Mouse (Mus musculus): ENCODE measurements around the gene Mdc1.

Mdc1 gene

DNA sequence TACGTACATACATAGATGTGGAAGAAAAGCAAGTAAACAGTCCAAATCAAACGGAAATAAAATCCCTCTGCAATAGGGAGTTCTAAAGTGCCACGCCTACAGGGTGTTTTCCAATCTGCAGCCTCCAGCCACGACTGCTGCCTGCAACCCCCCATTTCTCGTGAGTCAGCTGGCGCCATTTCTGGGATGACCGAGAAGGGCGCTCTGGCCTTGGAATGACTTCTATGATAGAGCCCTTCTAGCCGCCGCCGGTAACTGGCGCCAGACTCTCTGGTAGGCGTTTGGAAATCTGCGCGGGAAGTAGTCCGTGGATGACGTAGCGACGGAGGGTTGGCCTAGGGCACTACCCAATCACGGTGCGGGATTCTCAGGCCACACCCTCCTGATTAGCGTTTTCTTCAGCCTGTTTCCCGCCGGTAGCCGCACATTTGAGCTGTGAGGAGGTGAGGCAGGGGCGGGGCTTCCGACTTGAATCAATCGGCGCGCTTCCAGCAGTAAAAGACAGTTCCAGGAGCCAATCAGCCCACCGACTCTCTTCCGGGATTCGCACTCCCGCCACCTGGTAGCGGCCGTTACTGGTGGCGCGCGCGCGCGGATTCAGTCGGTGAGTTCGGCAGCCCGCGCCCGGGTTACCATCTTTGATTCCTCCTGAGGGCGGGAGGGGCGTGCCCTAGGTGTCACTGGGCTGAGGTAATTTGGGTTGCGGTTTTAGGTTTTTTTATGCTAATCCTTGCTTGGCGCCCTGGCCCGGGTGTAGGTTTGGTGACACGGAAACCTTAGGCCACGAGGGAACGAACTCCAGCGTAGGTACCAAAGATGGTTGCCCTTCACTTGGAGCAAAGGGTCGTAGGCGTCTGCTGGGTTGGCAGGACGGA lies at the start of gene Mdc1:
Mdc1 (plus strand) TSS at position 440 of the 875 bp plus-strand sequence.
- in situ Hi-C loops (cut with MboI; ENCODE audit: low pct_unique_long_range_greater_than_20kb in 1 of 2, low sequenced_read_pairs in 2 of 2, unreplicated experiment in 1 of 2): no loop called here

DNA sequence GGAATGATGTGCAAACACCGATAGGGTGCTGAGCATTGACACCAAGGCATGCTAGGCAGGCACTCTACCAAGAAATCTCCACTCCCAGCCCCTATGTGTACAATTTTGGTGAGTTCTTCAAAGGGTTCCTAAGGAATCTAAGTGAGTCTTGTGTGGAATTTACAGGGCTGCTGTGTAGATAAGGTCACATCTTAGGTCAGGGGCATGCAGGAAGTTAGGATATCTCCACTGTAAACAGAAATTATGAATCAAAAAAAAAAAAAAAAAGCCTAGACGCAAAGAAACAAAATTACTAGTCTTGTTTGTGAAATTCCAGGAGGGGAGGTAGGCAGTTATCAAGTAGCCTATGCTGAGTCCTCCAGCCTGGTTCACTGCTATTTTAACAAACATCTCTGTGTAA lies 48.5 kb upstream of the Mdc1 start:
- in situ Hi-C loops (cut with MboI; ENCODE audit: low pct_unique_long_range_greater_than_20kb in 1 of 2, low sequenced_read_pairs in 2 of 2, unreplicated experiment in 1 of 2): no loop called here

DNA sequence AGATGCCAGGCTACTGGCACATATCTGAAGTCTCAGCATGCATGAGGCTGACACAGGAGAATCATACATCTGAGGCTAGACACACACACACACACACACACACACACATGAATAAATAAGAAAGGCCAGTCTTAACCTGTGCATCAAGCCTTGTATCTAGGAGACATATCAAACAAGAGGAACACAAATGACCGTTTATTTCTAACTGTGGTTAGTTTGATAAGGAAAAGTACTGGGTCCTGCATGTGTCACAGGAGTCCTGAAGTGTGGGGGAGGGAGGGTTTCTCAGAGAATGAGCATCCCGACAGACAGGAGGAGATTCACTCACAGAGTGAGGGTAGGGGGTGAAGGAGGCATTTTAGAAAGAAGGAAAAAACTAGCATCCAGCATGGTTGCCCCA lies 46.2 kb upstream of the Mdc1 start:
- in situ Hi-C loops (cut with MboI; ENCODE audit: low pct_unique_long_range_greater_than_20kb in 1 of 2, low sequenced_read_pairs in 2 of 2, unreplicated experiment in 1 of 2): no loop called here

DNA sequence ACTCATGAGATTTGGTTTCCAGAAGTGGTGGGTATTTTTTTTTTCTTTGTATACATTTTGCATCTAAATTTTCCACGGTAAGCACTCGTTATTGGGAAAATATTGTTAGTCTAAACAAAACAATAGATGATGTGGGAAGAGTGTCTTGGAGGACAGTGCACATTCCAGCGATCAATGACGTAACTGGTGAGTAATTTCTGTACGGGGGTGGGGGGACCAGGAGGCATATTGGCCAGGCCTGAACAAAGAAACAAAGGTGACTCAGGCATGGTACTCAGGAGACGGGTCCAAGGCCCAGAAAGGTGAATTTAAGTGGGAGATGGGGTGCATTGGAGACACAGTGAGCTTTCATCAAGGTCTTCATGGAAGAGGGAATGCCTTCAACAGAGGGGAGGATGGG lies 45.7 kb upstream of the Mdc1 start:
- in situ Hi-C loops (cut with MboI; ENCODE audit: low pct_unique_long_range_greater_than_20kb in 1 of 2, low sequenced_read_pairs in 2 of 2, unreplicated experiment in 1 of 2): no loop called here

DNA sequence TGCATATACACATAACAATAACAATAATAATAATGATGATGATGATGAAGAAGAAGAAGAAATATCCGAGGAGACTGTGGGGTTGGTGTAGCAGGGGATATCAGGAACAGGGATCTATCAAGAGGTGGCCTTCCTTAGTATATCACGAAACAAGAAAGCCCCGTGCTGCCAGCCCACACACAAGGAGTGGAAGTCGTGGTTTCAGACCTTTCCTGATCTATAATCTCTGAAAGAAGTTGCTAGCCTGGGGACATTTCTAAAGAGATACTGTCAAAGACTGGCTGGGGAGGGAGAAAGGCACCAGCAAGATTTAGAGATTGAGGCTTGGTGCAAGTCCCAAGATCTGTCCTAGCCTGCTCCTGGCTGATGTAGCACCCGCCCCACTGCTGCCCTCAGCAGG lies 44.5 kb upstream of the Mdc1 start:
- in situ Hi-C loops (cut with MboI; ENCODE audit: low pct_unique_long_range_greater_than_20kb in 1 of 2, low sequenced_read_pairs in 2 of 2, unreplicated experiment in 1 of 2): no loop called here

DNA sequence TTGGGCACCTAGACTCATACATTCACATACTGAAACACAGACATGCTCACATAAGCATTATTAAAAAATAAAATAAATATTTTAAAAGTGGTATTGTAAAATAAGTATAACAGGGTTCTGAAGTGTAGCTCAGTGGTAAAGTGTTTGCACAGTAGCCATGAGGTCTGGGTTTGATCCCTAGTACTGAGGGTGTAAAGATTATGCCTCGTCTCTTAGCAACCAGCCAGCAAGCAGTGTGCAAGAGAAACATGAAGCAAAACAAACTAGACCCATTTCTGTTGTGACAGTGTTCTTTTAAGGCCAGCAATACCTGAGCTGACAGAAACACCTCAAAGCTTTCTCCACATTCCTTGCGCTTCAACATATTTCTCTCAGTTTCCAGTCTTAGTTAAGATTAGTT lies 40.4 kb upstream of the Mdc1 start:
- in situ Hi-C loops (cut with MboI; ENCODE audit: low pct_unique_long_range_greater_than_20kb in 1 of 2, low sequenced_read_pairs in 2 of 2, unreplicated experiment in 1 of 2): no loop called here

DNA sequence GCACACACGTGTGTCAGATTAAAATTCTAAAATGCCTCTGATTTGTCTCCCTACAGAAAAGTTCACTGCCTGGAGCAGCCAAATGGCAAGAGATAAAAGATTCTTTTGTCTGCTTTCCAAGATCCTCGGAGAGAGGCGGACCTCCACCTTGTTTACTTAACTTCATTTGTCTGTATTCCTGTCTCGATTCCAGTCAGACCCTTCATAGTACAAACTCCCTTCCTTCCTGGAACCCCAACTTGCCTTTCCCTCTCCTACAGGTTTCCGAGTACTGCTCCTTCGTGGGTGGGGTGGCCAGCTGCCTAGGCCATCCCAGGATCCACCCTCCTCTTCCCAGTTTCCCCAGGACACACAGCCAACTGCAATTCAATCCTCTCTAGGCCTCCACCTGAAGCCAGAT lies 38.3 kb upstream of the Mdc1 start:
- in situ Hi-C loops (cut with MboI; ENCODE audit: low pct_unique_long_range_greater_than_20kb in 1 of 2, low sequenced_read_pairs in 2 of 2, unreplicated experiment in 1 of 2): no loop called here

DNA sequence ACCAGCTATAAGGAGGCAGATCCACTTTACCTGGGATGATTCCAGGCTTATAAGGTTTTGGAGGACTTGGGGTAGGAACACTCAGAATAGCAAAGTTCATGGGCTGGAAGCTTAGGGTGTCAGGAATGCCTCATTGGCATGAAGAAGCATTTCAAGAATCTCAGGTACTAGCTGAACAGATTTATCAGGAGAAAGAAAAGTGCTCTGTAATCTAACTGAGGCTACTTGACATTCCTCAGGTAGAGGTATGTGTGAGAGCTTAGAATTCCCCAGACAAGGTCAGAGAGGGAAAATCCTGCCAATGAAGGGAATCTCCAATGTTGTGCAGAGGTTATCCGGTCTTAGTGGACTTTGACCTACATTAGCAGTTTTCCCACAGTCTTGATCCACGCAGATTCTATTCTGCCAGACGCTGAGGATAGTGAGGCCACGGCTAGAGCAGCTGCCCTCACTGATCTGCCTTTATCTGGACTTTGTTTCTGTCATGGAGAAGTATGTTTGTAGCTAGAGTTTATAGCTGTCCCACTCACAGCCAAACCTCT lies 37.4 kb upstream of the Mdc1 start:
- in situ Hi-C loops (cut with MboI; ENCODE audit: low pct_unique_long_range_greater_than_20kb in 1 of 2, low sequenced_read_pairs in 2 of 2, unreplicated experiment in 1 of 2): no loop called here

DNA sequence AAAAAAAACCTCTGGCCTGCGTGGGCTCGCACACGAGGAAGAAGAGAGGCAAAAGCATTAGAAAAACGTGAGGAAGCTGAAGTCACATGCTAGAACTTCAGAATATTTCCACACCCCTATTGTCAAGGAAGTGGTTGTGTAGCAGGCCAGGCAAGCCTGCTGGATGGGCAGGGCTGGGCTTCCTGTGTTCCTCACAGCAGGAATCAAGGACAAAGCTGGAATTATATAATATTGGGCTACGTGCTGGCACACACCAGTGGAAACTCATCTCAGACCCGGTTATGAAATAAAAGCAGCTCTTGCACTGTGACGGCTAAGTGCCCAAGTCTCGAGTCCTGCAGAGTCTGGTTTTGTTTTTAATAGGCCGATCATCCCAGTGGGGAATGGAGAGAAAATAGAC lies 33.2 kb upstream of the Mdc1 start:
- in situ Hi-C loops (cut with MboI; ENCODE audit: low pct_unique_long_range_greater_than_20kb in 1 of 2, low sequenced_read_pairs in 2 of 2, unreplicated experiment in 1 of 2): no loop called here

DNA sequence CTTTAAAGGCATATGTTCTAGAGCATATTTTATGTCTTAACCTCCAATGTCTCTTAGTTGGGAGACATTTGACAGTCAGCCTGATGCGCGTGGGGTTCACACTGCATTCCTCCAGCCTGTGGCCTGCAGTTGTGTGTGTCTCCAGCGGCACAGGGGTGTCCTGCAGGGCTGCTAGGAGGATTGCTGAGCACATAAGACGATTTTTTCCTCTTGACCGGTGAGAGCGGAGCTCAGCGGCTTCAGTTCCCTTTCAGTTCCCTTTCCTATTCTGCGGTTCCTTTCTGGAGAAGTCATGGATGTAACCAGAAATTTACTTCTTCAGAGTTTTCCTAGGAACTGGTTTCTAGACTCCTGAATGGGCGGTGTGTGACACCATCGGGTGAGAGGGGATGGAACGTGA lies 31.9 kb upstream of the Mdc1 start:
- in situ Hi-C loops (cut with MboI; ENCODE audit: low pct_unique_long_range_greater_than_20kb in 1 of 2, low sequenced_read_pairs in 2 of 2, unreplicated experiment in 1 of 2): no loop called here

DNA sequence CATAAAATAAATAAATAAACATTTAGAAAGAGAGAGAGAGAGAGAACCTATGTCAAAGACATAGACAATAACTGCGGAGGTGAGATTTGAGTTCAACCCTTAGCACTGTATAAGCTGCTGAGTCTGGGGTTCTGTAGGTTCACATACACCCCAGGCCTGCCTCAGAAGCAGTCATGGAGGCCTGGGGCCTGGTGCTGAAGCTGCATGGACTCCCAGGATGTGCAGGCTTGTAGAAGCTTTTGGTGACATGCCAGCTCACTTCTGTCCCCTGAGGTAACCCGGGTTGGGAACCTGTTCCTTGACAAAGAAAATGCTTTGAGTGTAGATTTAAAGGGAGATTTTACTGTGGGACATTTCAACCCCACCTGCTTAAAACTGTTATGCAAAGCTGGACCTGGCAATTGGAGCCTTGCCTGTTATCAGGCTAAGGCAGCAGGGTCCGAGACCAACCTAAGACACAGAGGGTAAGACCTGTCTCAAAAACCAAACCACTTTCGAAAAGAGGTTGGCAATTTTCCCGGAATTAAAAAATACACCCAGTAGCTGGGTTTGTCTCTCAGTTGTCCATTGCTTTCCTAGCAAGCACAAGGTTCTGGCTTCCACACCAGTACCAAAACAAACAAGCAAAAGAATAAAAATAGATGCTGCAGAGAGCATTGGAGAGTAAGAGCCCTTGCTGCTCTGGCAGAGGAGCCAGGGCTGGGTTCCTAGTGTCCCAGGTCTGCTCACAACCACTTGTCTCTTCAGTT lies 30.2 kb upstream of the Mdc1 start:
- in situ Hi-C loops (cut with MboI; ENCODE audit: low pct_unique_long_range_greater_than_20kb in 1 of 2, low sequenced_read_pairs in 2 of 2, unreplicated experiment in 1 of 2): no loop called here

DNA sequence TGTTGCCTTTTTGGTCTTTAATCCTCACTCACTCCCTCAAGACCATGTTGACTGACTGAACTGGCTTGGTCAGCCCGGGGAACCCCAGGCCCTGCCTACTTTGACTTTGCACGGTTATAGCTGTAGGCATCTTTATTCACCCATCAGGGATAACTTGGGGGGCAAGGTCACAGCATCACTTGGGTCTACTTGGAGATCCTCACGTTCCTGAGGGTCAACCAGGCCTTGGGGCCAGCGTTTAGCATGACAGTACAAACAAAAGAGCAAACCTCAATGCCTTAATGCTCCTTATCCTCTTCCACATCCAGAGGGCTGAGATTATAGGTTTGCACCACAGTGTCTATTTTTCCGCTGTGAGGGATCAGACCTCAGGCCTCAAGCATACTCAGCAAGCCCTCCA lies 29.0 kb upstream of the Mdc1 start:
- in situ Hi-C loops (cut with MboI; ENCODE audit: low pct_unique_long_range_greater_than_20kb in 1 of 2, low sequenced_read_pairs in 2 of 2, unreplicated experiment in 1 of 2): no loop called here

DNA sequence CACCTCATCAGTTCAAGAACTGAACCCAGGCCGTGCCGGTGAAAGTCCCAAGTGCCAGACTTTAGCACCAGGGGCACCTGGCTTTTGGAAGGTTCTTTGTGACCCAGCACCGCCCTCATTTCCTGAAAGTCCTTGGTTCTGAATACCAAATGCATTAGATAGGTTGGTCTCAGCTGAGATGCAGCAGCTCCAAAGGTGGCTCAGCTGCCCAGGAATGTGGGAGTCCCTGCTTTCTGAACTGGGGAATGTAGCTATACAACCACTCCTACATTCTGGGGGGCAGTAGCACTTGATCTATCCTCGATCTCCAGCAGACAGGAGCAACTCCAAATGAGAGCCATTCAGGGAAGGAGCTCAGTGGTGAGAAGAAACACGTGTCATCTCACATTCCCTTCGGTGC lies 28.6 kb upstream of the Mdc1 start:
- in situ Hi-C loops (cut with MboI; ENCODE audit: low pct_unique_long_range_greater_than_20kb in 1 of 2, low sequenced_read_pairs in 2 of 2, unreplicated experiment in 1 of 2): no loop called here

DNA sequence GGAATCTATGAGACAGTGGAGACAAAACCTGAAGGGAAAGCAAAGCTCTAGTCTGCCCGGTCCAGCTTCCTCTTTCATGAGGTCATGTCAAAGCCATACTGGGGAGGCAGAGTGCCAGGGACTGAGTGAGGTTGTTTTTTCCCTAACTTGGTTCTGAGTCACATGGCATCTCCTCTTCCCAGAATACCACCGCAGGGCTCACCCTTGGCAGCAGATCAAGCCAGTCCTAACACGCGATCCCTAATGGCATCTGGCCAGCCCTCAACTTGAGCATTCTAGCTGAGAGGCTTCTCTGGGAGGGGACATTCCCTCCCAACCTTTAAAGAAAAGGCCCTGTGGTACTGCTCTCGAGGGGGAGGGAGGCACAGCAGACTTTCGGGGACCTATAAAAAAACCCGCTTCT lies 28.1 kb upstream of the Mdc1 start:
- in situ Hi-C loops (cut with MboI; ENCODE audit: low pct_unique_long_range_greater_than_20kb in 1 of 2, low sequenced_read_pairs in 2 of 2, unreplicated experiment in 1 of 2): no loop called here

DNA sequence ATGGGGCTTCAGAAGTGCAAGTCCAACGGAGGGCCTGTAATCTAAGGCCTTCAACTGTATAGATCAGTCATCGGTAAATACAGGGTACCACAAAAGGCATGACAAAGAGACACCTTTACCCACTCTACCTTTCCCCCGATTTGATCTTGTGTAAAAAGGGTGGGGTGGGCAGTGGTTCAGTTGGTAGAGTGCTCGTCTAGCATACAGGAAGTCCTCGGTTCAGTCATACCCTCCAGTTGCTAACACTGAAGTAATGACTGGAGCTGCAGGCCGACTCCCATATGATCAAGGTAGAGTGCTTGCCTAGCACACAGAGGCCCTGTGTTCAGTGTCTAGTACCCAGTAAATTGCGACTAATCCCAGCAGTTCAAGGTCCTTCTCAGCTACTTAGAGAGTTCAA lies 27.7 kb upstream of the Mdc1 start:
- in situ Hi-C loops (cut with MboI; ENCODE audit: low pct_unique_long_range_greater_than_20kb in 1 of 2, low sequenced_read_pairs in 2 of 2, unreplicated experiment in 1 of 2): no loop called here

DNA sequence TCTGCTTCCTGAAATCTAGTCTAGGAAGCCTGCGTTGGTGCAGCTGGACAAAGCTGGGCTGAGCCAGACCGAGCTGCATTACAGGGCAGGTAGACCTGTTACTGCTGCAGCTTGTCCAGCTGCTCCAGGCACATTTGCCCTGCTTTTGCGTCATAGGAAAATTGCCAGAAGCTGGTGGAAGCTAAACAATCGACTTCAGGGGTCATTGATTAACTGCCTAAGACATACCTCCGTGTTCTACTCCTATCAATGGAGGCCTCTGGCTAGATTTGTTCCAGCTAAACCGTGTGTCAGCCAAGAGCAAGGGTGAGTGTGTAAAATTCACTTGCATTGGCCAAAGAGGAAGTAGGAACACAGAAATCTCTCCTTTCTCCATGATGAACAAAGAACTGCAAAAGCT lies 26.6 kb upstream of the Mdc1 start:
- in situ Hi-C loops (cut with MboI; ENCODE audit: low pct_unique_long_range_greater_than_20kb in 1 of 2, low sequenced_read_pairs in 2 of 2, unreplicated experiment in 1 of 2): no loop called here

DNA sequence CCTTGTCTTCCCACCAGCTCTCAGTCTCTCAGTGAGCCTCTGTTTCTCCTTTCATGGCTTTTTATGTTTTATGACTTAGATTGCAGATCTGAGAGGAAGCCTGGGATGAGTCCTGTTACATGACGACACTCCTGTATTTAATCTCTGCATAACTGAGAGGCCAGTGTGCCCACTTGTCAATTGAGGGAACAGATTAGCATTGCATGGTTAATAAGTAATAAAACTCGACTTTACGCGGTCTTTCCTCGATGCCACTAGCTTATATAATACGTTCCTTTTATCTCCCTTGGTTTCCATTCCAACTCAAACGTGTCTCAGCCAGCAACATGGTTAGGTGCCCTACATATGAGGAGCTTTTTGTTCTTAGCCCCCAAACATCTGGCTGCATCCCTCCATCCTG lies 25.5 kb upstream of the Mdc1 start:
- in situ Hi-C loops (cut with MboI; ENCODE audit: low pct_unique_long_range_greater_than_20kb in 1 of 2, low sequenced_read_pairs in 2 of 2, unreplicated experiment in 1 of 2): no loop called here

DNA sequence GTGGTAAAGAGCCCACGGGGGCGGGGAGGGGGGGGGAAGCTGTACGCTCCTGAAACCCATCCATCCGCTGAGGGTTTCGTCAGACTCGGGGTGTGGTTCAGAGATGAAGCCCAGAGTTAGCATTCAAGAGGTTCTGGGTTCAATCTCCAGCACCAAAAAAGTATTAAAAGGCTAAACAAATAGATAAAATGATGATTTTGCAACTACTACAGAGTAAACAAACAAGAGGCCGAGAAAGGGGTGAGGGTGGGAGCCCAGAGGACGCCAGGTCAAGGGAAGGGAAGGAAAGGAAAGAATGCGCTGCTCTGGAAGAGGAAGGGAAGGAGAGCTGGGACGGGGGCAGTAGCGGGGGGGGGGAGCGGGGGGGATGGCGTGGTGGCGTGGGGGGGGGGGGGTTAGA lies 24.6 kb upstream of the Mdc1 start:
- in situ Hi-C loops (cut with MboI; ENCODE audit: low pct_unique_long_range_greater_than_20kb in 1 of 2, low sequenced_read_pairs in 2 of 2, unreplicated experiment in 1 of 2): no loop called here

DNA sequence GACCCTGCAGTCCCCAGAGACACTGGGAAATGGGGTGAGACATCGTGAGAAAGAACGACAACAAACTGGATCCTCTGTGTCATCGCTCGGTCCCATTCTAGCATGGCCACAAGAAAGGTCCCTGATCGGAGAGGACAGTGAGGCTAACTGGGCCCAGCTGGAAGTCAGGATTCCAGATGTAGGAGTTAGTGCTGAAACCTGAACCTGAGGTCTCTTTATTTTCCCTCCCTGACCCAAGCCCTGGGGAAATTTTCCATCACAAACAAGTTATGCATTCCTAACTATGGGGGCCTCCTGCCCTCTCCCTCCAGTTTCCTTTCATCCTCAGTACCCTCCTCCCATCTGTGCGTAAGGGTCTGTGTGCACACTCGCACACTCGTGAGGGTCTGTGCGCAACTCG lies 24.1 kb upstream of the Mdc1 start:
- in situ Hi-C loops (cut with MboI; ENCODE audit: low pct_unique_long_range_greater_than_20kb in 1 of 2, low sequenced_read_pairs in 2 of 2, unreplicated experiment in 1 of 2): no loop called here

DNA sequence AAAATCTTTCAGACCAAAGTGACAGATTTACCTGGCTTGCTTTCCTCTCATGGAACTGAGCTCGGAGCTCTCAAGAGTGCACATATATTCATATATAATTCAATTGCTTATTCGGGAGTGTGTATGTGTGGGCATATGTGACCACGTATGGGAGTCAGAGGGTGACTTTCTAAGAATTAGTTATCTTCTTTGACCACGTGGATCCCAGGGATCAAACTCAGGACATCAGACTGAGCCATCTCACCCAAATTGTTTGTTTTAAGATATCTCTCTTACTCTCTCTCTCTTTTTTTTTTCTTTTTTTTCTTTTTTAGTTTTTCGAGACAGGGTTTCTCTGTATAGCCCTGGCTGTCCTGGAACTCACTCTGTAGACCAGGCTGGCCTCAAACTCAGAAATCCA lies 21.2 kb upstream of the Mdc1 start:
- in situ Hi-C loops (cut with MboI; ENCODE audit: low pct_unique_long_range_greater_than_20kb in 1 of 2, low sequenced_read_pairs in 2 of 2, unreplicated experiment in 1 of 2): no loop called here

Measured in mouse embryonic stem cell (cell line).